Mouse (Mus musculus): ENCODE results near the gene Mbnl2. TPM values are rescaled to one million over a fixed set of nuclear protein-coding genes. Genes with fewer than 3 reads are reported as not detected.

Gene Mbnl2
- total and polyA plus RNA-seq, 2 experiments from 2014 or later, result 23.9 to 58.6 TPM

- no peak overlapping the region for H3K27ac ChIP-seq (ENCODE audit: low read depth, low read length)
- H3K9me3 ChIP-seq (ENCODE audit: low read length), result no peaks in the 10 kb centered on the region
- WGBS, result 66% methylated on average over 3 of the region's 3 CpGs
- H3K4me2 ChIP-seq (ENCODE audit: low read depth), result no peak overlapping the region
- no peak for TF ChIP-seq CTCF (IDR thresholded peaks at IDR 0.05; ENCODE audit: low read depth)
- H3K9ac ChIP-seq, result no peak overlapping the region
- 0 out of 2 replicates have a peak, but pooled peaks cover 5% of the 10 kb centered on the region for H3K4me1 ChIP-seq (ENCODE audit: insufficient read depth)
- H3K27me3 ChIP-seq (ENCODE audit: insufficient read depth, low read length), result no peaks in the 10 kb centered on the region
- no peak overlapping the region for H3K4me3 ChIP-seq (ENCODE audit: low read depth, low read length)
- DNase-seq (no peak), ATAC-seq (no peak)
- H3K36me3 ChIP-seq (ENCODE audit: insufficient read depth), result no peaks in the 10 kb centered on the region
Measured at GRCm38 (mm10) chr14:120307356-120307755, 31.9 kb downstream of the Mbnl2 start.

- H3K9ac ChIP-seq, result no peak overlapping the region
- DNase-seq, result no peak
- no peak for ATAC-seq
- H3K4me1 ChIP-seq (ENCODE audit: insufficient read depth), result 0 out of 2 replicates have a peak, but pooled peaks cover 5% of the 10 kb centered on the region
- 69% methylated on average over 4 of the region's 4 CpGs for WGBS
- H3K4me3 ChIP-seq (ENCODE audit: low read depth, low read length), result no peak overlapping the region
- no peaks in the 10 kb centered on the region for H3K9me3 ChIP-seq (ENCODE audit: low read length)
- no peak for TF ChIP-seq CTCF (IDR thresholded peaks at IDR 0.05; ENCODE audit: low read depth)
- no peaks in the 10 kb centered on the region for H3K27me3 ChIP-seq (ENCODE audit: insufficient read depth, low read length)
- H3K27ac ChIP-seq (ENCODE audit: low read depth, low read length), result no peak overlapping the region
- H3K4me2 ChIP-seq (ENCODE audit: low read depth), result no peak overlapping the region
- H3K36me3 ChIP-seq (ENCODE audit: insufficient read depth), result no peaks in the 10 kb centered on the region
Measured at GRCm38 (mm10) chr14:120307963-120308362, 32.5 kb downstream of the Mbnl2 start.

DNA sequence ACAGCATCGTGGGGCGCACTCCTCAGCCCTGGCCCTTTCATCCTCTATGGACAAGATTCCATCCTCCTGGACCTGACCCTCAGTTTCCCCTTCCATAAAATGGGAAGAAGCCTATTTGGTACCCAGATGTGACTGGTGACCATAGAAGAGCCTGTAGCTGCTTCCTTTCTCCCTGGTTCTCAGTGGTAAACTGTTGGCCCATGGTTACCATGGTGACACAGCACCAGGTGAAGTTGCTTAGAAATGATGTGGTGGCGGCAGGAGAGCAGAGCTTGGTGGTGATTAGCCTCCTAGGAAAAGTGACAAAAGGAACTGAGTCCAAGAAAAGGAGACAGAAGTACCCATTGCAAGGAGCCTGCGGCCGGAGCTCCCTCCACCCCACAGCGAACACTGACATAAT lies 34.2 kb downstream of the Mbnl2 start:
- H3K4me3 ChIP-seq (ENCODE audit: low read depth, low read length), result no peak overlapping the region
- TF ChIP-seq CTCF (IDR thresholded peaks at IDR 0.05; ENCODE audit: low read depth), result no peak
- DNase-seq (no peak), ATAC-seq (peak; percentile 21; the same call in 1 of the 2 replicates)
- 0 out of 2 replicates have a peak, but pooled peaks cover 5% of the 10 kb centered on the region for H3K4me1 ChIP-seq (ENCODE audit: insufficient read depth)
- no peak overlapping the region for H3K27ac ChIP-seq (ENCODE audit: low read depth, low read length)
- no peaks in the 10 kb centered on the region for H3K9me3 ChIP-seq (ENCODE audit: low read length)
- H3K27me3 ChIP-seq (ENCODE audit: insufficient read depth, low read length), result no peaks in the 10 kb centered on the region
- H3K4me2 ChIP-seq (ENCODE audit: low read depth), result no peak overlapping the region
- H3K9ac ChIP-seq, result no peak overlapping the region
- WGBS, result 82% methylated on average over 6 of the region's 6 CpGs
- no peaks in the 10 kb centered on the region for H3K36me3 ChIP-seq (ENCODE audit: insufficient read depth)

DNA sequence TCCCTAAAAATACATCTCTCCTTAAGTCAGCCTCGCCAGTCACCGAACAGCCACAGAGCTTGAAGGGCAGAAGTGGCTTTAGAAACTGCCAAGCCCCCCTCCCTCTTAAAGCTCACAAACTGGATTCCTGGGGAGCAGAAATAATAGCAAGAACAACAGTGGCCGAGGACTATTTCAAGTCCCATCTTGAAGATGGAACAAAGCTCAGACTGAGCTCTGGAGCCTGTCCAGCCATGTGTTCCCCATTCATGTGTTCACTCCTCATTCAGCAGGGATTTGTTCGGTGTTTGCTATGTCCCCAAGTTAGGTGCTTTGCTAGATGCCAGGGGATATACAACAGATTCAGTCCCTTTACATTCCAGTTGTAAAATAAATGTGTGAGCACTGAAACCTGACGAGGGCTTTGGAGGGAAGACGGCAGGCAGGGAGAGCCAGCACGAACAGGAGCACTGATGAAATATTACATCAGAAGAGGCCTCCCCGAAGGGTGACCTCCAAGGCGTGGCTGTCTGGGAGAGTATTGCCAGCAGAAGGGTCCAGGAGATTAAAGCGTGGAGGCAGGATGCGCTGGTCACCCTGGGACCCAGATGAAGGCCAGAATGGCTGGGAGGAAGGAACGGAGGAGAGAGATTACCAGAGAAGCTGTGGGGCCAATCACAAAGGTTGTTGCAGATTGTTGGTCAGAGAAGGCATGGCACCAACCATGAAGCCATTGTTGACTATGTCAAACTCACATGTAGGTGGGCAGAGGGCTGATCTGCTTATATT lies 36.0 kb downstream of the Mbnl2 start:
- ATAC-seq, result no peak
- H3K27ac ChIP-seq (ENCODE audit: low read depth, low read length), result no peak overlapping the region; the same call in 1 of the 2 replicates

GRCm38 (mm10) chr14:120312661-120313406 lies 37.4 kb downstream of the Mbnl2 start:
- WGBS, result 91% methylated on average over 12 of the region's 12 CpGs
- no peaks in the 10 kb centered on the region for H3K9me3 ChIP-seq (ENCODE audit: low read length)
- no peaks in the 10 kb centered on the region for H3K36me3 ChIP-seq (ENCODE audit: insufficient read depth)
- no peak overlapping the region for H3K4me3 ChIP-seq (ENCODE audit: low read depth, low read length)
- 0 out of 2 replicates have a peak, but pooled peaks cover 5% of the 10 kb centered on the region for H3K4me1 ChIP-seq (ENCODE audit: insufficient read depth)
- no peak overlapping the region for H3K27ac ChIP-seq (ENCODE audit: low read depth, low read length)
- TF ChIP-seq CTCF (IDR thresholded peaks at IDR 0.05; ENCODE audit: low read depth), result no peak
- ATAC-seq (0 out of 2 replicates have a peak, but pooled peaks have one; percentile 27), DNase-seq (no peak)
- H3K27me3 ChIP-seq (ENCODE audit: insufficient read depth, low read length), result no peaks in the 10 kb centered on the region
- H3K4me2 ChIP-seq (ENCODE audit: low read depth), result no peak overlapping the region
- no peak overlapping the region for H3K9ac ChIP-seq

More for the DNA sequence above, 36.0 kb downstream of the Mbnl2 start:
- WGBS, result 50% methylated on average over 12 of the region's 12 CpGs
- Histone ChIP-seq H3K27me3 (ENCODE audit: insufficient read depth, low read length) (no peaks in the 10 kb centered on the region), H3K9ac (no peak overlapping the region), H3K9me3 (ENCODE audit: low read length) (no peaks in the 10 kb centered on the region), H3K4me3 (ENCODE audit: low read depth, low read length) (no peak overlapping the region), H3K4me2 (ENCODE audit: low read depth) (no peak overlapping the region), H3K4me1 (ENCODE audit: insufficient read depth) (0 out of 2 replicates have a peak, but pooled peaks cover 5% of the 10 kb centered on the region), H3K36me3 (ENCODE audit: insufficient read depth) (no peaks in the 10 kb centered on the region)
- peak; percentile 37 for DNase-seq
- TF ChIP-seq CTCF (IDR thresholded peaks at IDR 0.05; ENCODE audit: low read depth), result no peak

- Histone ChIP-seq H3K27ac (ENCODE audit: low read depth, low read length) (no peak overlapping the region), H3K36me3 (ENCODE audit: insufficient read depth) (no peaks in the 10 kb centered on the region), H3K9me3 (ENCODE audit: low read length) (no peaks in the 10 kb centered on the region), H3K4me1 (ENCODE audit: insufficient read depth) (0 out of 2 replicates have a peak, but pooled peaks cover 5% of the 10 kb centered on the region), H3K27me3 (ENCODE audit: insufficient read depth, low read length) (no peaks in the 10 kb centered on the region), H3K9ac (no peak overlapping the region), H3K4me3 (ENCODE audit: low read depth, low read length) (no peak overlapping the region), H3K4me2 (ENCODE audit: low read depth) (no peak overlapping the region)
- 88% methylated on average over 8 of the region's 8 CpGs for WGBS
- TF ChIP-seq CTCF (IDR thresholded peaks at IDR 0.05; ENCODE audit: low read depth), result no peak
- DNase-seq, result no peak
- no peak for ATAC-seq
Measured at GRCm38 (mm10) chr14:120313466-120313865, 38.0 kb downstream of the Mbnl2 start.

- Histone ChIP-seq H3K27ac (ENCODE audit: low read depth, low read length) (no peak overlapping the region), H3K4me1 (ENCODE audit: insufficient read depth) (0 out of 2 replicates have a peak, but pooled peaks cover 5% of the 10 kb centered on the region), H3K4me3 (ENCODE audit: low read depth, low read length) (no peak overlapping the region), H3K9ac (no peak overlapping the region), H3K27me3 (ENCODE audit: insufficient read depth, low read length) (no peaks in the 10 kb centered on the region), H3K36me3 (ENCODE audit: insufficient read depth) (no peaks in the 10 kb centered on the region), H3K9me3 (ENCODE audit: low read length) (no peaks in the 10 kb centered on the region), H3K4me2 (ENCODE audit: low read depth) (no peak overlapping the region)
- no peak for TF ChIP-seq CTCF (IDR thresholded peaks at IDR 0.05; ENCODE audit: low read depth)
- WGBS, result 78% methylated on average over 5 of the region's 5 CpGs
- ATAC-seq, result no peak
- DNase-seq, result no peak
Measured at GRCm38 (mm10) chr14:120315721-120316120, 40.3 kb downstream of the Mbnl2 start.
